Mouse (Mus musculus) A20 (cell line): Measurements from ENCODE around the gene Trpm2.
A peak's percentile ranks its signal among the peaks of the same experiment; 100 is the strongest.

Experiments used
- DNase-seq: peaks from one replicate; pipeline ENCODE4 v3.0.0-alpha.2; 2011; ENCODE audit warnings: low read depth, low spot score

Gene Trpm2

DNA sequence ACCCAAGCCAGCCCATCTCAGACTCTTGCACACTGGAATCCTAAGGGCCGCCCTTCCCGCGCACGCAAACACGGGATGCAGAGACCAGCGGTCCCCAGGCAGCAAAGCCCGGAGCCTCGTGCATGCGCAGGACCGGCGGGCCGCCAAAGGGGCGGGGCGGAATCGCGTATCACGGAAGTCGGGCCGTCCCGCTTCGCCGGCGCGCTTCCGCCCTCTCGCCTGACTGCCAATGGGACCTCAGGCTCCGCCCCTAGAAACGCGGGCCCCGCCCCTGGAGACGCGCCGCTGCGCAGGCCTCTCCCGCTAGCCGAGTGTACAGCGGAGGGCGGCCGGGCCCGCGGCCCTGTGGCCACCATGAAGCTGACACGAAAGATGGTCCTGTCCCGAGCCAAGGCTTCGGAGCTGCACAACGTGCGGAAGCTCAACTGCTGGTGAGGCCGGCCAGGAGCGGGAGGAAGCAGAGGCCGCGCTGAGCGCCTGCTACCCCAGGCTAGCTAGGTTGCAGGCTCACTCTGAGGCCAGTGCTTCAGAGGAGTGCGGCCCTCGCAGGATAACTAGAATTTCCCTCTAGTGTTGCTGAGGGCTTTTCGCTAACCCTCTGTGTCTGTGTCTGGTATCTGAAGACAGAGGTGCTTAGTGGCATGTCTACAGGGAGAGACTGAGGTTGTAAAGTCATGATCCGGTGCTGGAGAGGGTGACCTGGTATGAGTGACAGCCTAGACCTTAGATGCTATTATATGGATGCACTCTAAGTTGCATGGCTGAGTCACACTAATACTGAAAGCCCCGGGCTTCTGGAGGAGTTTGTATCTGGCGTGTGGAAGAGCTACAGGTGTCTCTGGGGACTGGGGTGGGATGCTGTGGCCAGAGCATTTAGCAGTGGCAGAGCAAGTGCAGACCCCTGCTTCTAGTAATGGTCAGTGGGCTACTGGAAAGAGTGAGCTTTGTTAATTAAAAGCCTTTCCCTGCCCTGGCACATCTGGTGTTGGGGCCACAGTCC is 8.3 kb upstream of the Trpm2 start, which contains the start of gene 1810043G02Rik:
Gene 1810043G02Rik (plus strand): TSS at position 174 of the 1,000 bp plus-strand sequence.
- DNase-seq: peak; percentile 98

GRCm38 (mm10) chr10:77976458-77977150 is 6.2 kb upstream of the Trpm2 start:
- peak; percentile 40 for DNase-seq

GRCm38 (mm10) chr10:77975653-77976052 is 5.3 kb upstream of the Trpm2 start:
- DNase-seq: no peak

DNA sequence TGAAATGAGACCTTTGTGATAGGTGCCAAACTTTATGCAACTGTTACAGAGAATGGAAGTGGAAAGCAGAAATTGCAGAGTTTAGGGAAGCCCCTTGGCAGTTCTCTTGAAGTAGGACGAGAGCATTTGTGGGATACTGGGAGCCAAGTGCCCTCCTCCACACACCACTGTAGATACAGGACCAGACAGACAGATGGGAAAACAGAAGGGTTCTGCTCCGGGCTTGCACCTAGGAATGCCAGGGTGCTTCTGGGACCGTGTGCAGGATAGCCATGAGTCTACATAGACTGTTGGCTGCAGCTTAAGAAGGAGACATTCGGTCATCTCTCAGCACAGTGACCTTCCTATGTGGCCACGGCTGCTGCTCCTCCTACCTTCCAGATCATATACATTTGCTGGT is 4.4 kb upstream of the Trpm2 start:
- DNase-seq: no peak

DNA sequence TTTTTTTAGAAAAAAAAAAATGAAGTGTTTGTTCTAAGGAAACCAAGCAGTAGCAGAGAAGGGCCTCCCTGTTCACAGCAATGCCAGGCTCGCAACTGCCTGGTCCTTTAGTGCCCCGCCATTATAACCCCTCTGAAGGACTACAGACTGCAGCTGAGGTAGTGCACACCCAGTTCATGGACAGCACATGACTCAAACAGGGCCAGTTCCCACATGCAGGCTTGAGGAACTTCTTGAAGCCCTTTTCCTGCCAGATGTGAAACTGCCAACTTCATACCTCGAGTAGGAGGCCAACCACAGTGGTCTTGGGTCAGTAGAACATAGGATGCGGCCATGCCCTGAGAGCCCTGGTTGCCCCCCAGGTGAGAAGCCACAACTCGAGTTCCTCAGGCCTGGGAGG is 4.0 kb upstream of the Trpm2 start:
- no peak for DNase-seq

DNA sequence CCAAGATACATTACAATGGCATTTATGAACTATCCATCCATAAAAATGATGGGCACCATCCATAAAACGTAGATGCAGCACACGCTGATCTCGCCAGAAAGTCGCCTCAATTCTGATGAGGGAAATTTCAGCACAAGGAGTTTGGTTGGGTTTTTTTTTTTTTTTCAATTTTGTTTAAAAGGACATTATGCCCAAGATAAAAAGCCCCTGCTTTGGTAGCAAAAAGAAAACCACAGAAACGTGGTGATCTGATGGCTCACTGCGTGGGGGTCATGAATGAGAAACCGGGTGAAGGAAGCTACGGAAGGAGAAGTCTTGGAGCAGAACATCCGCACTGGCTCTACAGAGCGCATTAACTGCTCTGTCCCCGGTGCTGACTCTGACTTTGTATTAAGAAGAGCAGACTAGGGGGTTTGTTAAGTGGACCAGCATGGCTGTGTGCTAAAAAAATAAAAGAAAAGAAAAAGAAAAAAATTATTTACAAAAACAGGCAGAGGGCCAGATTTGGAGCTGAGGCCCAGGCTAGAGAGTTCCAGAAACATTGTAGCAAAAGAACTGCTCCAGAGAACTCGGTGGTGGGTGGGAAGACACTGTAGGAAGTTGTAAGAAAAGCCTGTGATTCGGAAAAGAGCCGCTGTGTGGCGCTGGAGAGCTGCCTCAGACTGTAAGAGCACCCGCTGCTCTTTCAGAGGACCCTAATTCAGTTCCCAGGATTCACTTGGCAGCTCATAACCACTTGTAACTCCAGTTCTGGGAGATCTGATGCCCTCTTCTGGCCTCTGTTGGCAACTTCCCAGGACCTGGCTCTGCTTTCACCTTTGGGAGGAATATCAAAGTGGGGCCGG is 1.6 kb upstream of the Trpm2 start:
- DNase-seq: peak; percentile 64

DNA sequence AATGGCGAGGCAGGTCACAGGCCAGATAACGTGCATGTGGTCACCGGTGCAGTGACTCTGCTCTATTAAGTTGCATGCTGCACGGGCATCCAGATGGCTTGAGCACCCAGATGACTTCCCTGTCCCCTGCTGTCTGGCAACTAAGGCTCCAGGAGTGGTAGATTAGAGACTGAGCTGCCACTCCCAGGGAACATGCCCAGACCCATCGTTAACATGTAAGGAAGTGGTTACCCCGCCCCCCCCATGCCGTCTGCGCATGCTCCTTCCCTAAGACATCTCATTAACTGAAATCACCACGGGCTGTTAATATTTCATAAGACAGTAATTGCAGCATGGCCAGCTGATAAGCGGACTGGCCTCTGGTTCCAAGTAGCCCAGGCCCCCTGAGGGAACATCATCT is 828 bp upstream of the Trpm2 start:
- DNase-seq: no peak

DNA sequence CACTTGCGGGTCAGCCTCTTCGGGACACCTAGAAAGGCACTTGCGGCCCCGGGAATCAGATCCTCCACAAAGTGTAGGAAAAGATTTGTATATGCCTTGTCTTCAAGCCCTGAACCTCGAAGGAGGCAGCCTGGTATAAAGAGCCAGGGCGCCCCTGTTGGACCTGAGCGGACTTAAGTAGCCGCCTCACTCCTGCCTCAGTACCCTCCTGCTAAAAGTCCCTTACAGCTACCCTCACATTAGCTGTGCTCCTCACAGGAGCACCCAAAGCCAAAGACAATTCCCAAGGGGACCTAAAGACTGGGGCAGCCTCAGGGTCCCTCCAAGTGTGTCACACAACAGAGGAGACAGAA is 414 bp downstream of the Trpm2 start:
- DNase-seq: no peak

GRCm38 (mm10) chr10:77969274-77969972 is 940 bp downstream of the Trpm2 start:
- no peak for DNase-seq

GRCm38 (mm10) chr10:77963971-77964370 is 6.4 kb downstream of the Trpm2 start:
- peak; percentile 53 for DNase-seq

GRCm38 (mm10) chr10:77962725-77963124 is 7.6 kb downstream of the Trpm2 start:
- peak; percentile 53 for DNase-seq

GRCm38 (mm10) chr10:77950468-77950867 is 19.9 kb downstream of the Trpm2 start:
- DNase-seq: peak; percentile 67

DNA sequence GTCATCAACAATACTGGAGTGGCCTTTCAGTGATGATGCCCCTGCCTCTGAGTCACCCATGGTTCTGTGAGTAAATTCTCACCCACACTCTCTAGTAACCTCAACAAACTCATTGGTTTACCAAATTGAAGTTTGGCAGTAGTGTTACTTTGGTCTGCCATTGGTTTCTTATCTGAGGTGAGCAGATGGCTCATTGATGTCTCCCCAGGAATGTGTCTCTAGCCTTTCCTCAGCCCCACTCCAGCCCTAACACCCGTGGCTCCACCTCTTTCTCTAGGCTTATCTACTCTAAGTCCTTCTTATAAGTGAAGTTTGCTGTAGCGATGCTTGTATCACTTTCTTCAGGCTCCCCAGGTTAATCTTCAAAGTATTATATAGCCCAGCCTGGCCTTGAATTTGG is 30.7 kb downstream of the Trpm2 start:
- DNase-seq: no peak

DNA sequence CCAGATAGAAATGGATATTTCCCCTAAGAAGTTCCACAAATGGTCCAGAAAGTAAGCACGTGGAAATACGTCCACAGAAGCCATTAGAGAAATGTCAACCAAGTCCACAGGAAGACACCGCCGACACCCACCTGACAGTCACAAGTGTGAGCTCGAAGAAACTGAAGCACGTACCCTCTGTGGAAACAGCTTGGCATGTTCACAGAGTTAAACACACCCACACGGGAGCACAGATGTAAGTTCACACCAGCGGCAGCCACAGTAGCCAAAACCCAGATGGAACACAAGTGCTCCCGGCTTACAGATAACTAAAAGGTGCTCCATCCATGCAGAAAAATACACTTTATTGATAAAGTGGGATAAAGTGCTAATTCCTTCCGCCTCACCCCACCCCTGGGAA is 43.0 kb downstream of the Trpm2 start:
- no peak for DNase-seq

DNA sequence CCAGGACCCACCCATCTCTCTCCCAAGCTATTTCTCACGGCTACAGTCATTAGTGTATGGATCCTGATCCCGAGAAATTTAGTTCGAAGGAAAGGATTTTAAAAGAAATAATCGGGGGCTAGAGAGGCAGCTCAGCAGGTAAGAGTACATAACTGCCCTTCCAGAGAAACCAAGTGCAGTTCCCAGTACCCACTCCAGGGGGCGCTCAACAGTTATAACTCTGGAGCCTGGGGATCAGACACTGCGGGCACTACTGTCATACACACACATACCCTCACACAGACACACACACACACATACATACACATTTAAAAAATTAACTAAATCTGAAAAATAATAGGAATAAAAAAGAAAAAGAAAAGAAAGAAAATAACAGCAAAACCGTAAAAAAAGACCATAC is 44.2 kb downstream of the Trpm2 start:
- peak; percentile 70 for DNase-seq

- no peak for DNase-seq
Measured at GRCm38 (mm10) chr10:77922681-77923080, 47.7 kb downstream of the Trpm2 start.

DNA sequence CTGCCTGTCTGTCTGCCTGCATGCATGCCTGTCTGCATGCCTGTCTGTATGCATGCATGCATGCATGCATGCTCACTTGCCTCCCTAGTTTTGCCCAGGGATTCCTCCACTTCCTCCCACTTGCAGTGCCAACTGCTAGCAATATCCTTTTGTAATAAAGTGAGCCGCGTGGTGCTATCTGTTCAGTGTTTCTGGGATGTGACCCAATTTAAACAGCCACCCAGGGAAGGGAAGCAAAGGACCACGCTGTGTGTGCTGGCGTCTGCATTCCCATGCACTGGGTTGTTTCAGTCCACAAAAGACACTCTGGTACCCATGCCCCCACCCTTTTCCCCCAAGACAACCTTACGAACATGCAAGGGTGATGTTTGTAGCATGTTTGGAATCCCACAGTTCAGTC is 49.4 kb downstream of the Trpm2 start:
- no peak for DNase-seq

GRCm38 (mm10) chr10:77916636-77917335 is 53.6 kb downstream of the Trpm2 start:
- DNase-seq: peak; percentile 47

DNA sequence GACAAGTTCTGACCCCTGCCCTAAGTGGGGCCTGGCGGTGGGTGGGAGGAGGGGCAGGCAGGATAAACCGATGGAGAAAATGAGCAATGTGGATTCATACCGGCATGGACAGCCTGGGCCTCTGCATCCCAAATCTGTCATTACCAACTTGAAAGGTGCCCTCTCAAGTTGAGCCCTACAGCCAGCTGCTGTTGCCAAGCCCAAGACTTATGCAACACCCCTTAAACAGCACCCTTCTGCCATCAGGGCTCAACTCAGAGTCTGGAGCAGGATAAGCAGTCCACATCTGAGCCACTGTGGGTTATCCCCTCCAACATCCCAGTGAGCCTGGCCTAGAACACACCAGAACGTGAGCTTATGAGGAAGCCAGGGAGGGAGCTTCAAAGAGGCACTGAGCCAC is 57.1 kb downstream of the Trpm2 start:
- DNase-seq: no peak

GRCm38 (mm10) chr10:77912605-77913004 is 57.8 kb downstream of the Trpm2 start:
- DNase-seq: no peak
